Mouse (Mus musculus) spleen, postnatal 36 days (tissue): ENCODE measurements at regions not wholly inside any gene's neighbourhood (a gene's known extent, or its start where the extent isn't known, plus 50 kb on each side); places are given as distances from the start of the nearest gene placed in this dataset.

Experiments used
- DNase-seq, 2 experiments: peaks; one replicate each; pipeline ENCODE4 v3.0.0; 2022; ENCODE audit warnings: low spot score in 2 of 2, mixed read lengths in 1 of 2

DNA sequence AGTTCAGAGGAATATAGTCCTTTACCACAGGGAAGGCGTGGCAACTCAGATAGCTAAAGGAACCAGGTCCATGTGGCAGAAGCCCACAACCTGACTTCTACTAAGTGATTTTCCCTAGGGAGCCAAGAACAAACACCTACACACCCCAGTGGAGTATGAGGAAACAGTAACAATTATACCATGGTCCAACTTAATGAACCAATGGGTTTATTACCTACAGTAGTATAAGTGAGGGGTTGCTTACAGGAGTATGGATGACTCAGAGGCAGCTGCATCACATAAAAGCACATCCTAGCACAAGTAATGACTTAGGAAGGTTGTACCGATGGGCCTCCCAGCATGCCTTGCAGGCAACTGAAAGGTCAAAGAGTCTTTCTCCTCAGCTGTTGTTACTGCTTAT lies 98.7 kb upstream of the Cul1 start:
- no peak for DNase-seq

DNA sequence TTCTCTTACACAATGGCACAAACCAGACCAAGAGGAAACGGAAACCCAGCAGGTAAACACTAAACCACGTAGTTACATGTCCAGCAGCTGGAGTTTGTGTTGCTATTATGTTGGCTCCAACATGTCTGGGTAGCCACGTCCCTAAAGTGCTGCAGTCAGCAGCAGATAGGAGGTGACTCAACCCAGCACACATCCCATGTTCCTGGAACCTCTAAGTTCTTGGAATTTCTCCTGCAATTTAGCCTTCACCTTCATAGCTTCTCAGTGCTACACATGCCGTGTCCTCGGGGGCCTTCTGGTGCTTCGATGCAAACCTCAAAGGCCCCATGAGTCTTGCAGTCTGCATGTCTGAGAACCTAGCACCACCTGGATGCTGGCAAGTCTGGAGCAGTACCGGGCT lies 97.7 kb upstream of the Cul1 start:
- DNase-seq: no peak

DNA sequence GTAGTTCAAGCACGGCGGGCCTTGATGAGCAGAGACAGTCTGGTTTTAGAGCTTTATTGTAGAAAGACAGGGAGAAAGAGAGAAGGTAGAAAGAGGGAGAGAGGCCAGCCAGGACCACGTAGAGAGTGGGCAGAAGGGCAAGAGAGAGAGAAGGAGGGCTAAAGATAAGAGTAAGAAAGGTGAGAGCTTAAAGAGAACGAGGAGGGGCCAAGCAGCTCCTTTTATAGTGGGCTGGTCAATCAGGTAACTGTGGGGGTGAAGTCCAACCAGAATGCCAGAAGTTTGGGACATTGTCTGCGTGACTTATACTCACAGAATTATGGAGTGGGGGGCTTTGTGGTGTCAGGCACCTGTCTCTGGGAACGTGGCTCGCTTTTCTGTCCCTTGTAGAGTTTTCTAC lies 96.7 kb upstream of the Cul1 start:
- no peak for DNase-seq

DNA sequence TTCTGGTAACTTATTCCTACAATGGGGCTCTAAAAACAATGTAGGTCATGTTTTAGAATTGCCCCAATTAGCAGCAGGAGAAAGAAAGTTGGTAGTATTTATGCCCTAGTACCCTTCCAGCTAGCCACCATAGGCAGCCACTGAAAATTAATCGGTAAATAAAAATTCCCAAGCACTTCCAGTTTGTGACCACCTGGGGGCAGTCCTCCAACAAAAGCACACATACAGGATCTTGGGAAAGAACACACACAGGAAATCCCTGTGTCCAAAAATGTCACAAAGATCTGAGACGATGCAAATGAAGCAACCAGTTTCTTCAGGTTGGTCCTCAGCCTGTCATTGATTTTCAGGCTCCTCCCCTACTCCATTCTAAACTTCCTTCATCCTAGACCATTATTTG lies 94.5 kb upstream of the Cul1 start:
- DNase-seq: peak in 1 of 2 experiments; percentile 8

DNA sequence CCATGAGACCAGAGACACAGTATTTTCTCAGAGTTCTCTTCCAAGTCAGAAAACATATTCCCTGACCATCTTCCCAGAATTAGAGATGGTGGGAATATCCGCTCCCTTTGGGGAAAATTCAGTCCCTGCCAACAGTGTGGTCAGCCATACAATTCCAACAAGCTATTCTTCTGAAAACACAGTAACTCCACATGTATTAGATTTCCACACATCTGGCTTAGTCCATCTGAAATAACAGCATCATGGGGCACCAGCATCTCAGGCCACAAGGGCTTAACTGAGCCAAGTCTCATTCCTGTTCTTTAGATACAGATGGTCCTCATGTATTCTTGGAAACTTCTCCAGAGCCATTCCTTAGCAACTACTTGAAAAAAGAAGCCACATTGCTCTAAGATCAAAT lies 89.2 kb upstream of the Cul1 start:
- DNase-seq: no peak

DNA sequence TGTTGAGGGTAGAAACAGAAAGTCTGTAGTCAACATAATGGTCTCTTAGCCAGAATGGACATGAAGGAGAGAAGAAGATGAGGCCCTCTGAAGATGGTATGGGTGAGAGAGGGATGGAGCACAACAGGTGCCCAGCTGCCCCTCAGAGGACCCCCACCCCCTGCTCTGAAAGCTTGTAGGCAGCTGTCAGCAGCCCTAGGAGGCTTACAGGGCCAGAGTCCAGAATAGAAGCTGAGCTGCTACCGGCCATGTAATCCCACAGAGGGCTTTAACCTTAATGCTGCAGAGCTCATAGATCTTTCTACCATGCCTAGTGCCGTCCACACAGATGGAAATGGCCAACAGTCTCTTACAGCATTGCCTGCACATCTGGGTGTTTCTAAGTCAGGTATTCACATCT lies 88.6 kb upstream of the Cul1 start:
- DNase-seq: no peak

DNA sequence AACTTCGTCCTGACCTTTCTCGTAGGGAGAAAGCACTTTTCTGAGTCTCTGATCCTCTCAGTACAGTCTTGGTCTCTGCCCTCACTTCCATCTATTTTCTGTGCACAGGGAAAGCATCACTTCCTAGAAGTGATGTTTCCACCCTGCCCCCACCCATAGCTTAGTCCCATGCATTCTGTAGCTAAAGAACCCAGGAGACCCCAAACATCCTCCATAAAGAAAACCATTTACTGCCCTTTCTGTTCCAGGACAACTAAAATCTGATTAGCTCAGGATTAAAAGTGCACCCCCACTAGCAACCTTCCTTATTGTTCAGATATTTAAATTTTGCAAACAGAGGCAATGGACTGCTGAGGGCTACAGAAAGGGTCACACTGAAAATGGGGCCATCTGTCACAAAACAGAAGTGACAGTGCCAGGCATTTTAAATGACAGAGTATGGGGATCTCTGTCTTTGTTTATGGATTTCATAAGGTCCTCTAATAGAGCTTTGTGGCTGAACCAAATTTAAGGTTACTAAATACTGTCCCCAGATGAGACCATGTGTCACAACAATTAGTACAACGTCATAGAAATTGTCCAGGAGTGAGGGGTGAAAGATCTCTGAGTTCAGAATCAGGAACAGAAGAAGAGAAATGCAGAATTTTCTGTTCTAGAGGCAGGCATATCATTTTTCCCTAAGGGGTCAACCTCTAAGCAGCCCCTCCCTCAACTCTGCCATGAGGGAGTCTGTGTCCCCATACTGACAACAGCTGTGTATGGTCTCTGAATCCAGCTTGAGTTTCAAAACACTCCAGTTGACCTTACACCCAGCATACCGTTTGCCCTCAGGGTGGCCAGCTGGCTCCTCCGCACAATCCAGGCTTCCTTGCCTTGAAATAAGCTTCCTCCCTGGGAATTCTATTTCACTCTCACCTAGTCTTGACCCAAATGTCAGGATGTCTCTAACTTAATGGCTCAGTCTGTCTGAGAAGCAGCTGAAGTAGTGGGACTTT lies 87.2 kb upstream of the Cul1 start:
- no peak for DNase-seq

DNA sequence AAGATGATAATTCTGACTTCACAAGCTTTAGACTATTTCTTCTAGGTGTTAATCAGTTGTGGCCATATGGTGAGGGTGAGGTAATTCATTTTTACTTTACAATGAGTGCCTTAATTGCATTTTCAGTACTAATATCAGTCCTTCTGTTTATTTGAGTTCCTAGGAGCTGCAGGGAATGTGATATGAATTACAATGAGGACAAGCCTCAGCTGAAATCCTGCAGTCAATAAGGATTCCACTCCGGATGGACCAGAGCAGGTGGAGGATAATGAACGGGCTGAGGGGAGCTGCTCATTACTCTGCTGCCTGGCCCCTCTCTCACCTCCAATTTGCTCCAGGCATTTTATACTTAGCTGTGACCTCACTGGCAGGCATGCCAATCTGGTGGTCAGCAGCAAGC lies 85.7 kb upstream of the Cul1 start:
- no peak for DNase-seq

DNA sequence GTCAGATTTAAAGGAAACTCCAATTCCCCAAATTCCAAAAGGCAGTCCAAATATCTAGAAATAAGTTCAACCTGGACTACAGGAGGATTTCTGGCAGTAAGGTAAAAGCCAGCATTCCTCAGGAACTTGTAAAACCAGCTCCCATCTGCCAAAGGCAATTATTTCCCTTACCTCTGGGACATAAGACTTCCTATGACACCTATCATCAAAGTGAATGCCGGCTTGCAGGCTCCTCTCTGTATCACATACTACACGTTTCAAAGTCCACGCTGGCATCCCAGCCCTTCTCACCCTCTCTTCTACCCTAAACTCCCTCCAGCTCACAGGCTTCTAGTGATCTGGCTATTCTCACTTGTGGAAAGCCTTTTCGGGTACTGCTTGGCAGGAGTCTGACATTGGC lies 77.5 kb upstream of the Cul1 start:
- DNase-seq: no peak

DNA sequence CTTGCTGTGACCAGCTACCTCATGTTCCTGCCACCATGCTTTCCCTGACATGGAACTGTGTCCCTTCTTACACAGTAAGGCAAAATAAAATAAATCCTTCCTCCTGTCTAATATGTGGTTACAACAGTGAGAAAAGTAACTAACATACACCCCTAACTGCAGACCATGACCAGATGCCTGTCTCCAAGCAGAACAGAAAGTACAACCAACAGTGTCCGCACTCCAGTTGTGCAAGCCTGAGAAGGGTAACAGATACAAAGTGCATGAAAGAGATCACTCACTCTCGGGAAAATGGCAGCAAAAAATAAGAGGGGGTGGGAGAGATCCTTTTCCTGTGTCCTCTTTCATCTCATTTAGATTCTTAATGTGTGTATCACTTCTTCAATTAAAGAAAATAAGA lies 71.7 kb upstream of the Cul1 start:
- no peak for DNase-seq

DNA sequence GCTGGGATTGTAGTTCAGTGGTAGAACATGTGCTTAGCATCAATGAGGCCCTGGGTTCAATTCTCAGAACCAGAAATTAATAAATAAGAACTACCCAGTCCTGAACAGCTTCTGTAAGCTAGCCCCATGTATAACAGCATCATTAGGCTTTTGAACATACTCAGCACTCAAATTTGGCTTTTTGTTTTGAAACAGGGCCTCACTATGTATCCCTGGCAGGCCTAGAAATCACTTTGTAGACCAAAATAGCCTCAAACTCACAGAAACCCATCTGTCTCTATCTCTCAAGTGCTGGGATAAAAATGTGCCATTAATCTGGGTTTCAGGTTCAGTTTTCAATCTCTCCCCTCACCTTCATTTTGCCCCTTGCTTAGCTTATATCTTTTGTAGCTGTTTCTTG lies 66.6 kb upstream of the Cul1 start:
- no peak for DNase-seq

DNA sequence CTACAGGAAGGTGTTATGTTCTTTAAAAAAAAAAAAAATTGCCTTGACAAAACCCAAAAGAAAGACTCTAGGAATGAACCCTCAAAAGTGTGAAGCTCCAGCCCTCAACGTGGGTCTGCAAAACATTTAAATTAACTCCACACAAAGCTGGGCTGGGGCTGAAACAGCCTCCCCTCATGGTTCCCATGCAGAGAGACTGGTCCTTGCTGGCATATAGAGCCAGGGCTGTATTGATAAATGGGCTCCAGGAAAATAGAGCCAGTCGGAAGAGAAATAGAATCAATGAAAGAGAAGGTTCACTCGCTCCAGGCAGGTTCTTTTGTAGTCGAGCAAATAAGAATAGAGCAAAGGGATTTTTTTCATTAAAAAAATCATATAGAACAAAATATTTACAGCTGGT lies 63.3 kb upstream of the Cul1 start:
- DNase-seq: no peak

DNA sequence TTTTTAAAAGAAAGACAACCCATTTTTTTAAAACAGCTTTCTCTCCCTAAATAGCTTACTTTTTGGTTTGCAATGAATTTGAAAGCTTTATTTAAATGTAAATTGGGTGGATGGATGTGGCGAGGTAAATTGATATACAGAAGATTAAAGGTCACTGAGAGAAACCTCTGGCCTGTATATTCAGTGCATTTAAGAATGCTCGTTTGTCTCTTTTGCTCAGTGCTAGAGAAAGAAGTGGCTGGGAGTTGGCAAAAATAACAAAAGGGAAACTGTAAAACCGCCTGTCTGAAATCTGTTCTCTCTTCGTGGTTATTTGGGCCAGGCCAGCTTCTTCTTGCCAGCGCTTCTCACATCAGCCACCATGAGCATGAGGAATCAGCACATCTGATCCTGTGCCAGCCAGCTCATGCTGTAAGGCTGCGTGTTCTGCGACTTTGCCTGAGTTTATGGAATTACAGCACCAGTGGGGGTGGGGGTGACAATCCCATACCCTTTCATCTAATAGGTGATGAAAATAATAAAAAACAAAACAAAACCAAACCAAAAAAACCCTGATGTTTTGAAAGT lies 62.7 kb upstream of the Cul1 start:
- DNase-seq: peak; percentile 1 to 4

DNA sequence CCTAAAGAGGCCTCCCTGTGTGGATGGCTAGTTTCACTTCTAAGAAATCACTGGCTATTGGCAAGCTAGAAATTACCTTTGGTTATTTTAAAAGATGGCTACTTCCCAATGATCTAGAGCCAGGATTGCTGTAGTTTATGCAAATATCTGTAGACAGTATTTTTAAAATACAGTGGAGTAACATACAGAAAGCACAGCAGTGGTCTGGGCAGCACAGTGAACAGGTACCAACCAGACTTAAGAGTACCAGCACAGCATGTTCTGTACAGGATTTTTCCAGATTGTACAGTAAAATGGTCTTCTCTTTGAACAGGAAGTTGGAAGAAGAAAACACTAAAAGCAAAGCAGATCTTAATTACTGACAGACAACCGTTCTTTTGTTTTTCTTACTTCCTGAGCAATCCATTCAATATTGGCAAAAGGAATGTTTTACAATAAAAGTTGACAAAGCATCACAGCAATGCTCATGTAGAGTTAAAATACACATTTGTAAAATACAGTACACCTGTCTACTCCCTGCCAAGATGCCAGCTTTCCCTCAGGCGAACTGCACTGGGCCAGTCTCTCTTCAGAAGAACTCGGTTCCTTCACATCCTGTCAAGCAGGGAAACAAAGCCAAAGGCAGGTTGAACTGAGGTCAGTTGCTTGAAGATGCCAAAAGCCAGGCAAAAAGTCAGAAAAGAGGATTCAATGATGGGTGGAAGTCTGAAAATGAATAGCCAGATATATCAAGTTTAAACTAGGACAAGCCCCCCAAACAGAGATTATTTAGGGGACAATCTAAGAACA lies 62.0 kb upstream of the Cul1 start:
- DNase-seq: no peak

DNA sequence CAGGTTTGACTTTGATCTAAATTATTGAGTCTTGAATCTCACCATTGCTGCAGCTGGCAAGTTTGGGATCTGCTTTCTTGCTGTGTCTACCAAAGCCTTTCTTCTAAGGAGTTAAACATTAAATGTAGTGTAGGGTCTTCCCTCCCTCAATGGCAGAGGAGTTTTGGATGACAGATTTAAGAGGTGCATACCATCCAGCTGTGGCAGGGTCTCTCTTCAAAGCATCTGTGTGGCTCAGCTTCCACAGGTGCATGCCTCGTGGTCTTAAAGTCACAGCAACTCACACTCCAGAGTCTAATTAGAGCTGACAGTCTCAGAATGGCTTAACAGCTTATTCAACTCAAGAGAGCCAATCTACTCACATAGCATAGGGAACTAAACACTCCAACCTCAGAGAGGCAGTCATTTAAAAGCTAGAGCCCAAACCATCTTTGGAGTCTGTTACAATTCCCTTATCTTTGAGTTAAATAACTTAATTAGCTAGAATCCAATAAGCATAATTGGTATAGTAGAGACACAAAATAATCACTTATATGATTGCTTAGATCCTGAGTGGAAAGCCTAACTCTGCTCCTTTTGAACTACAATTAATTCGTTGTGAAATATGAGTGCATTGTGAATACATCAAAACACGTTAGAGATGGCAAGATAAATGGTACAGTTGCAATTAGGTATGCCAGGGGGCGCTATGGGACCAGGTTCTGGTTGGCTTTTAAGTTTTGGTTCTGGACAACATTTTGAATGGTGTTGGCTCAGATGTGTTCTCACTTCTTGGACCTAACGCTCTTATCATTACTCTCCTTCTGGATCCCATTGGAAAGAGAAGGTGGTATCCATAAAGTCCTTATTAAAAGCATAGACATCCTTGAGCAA lies 57.5 kb upstream of the Cul1 start:
- peak; percentile 42 to 56 for DNase-seq
